Mouse (Mus musculus): ENCODE results near the gene Sgcb. TPM values are rescaled to one million over a fixed set of nuclear protein-coding genes. Genes with fewer than 3 reads are reported as not detected.

Gene Sgcb
- polyA plus RNA-seq, 1 experiment from 2014 or later: 30.7 TPM

DNA sequence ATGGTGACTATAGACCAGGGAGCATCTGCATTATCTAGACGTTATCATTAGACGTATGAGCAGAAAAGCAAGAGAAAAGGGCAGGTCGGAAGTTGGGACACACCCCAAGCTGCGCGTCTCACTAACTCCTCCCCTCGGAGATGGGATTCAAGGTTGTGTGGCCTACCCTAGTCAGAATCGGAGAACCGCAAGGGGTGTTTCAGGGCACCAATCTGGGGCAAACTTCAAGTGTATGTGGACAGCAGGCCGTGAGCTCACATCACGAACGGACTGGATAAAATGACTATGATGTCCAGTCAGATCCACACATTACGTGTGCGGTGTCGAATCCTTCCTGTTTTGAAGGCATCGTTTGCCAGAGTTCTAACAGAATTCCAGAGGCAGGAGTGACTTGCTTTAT is 19.6 kb downstream of the Sgcb start:
- Histone ChIP-seq H3K9ac (no peak overlapping the region), H3K9me3 (no peaks in the 10 kb centered on the region), H3K4me1 (no peaks in the 10 kb centered on the region), H3K4me3 (no peak overlapping the region), H3K36me3 (no peaks in the 10 kb centered on the region), H3K27me3 (replicated peaks) (no peaks in the 10 kb centered on the region), H3K27ac (no peak overlapping the region), H3K4me2 (replicated peaks) (no peak overlapping the region)
- ATAC-seq (ENCODE audit: low FRiP score, low read depth): no peak
- 80% methylated on average over 15 of the region's 15 CpGs for WGBS

DNA sequence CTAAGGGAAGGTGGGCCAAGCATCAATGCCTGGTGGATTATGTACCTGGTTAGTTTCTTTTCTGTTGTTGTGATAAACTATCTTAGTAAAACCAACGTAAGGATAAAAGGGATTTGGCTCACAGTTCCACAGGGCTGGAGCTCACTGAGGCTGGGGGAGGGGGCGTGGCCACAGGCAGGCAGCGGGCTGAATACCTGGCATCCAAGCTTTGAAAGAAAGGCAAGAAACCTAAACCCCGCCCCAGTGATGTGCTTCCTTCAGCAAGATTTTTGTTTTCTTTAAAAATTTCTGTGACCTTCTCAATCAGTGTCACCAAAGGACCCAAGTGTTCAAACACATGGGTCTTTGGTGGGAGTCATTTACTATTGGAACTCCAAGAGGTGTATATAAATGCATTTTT is 20.0 kb downstream of the Sgcb start:
- Histone ChIP-seq H3K9me3 (no peaks in the 10 kb centered on the region), H3K27me3 (replicated peaks) (no peaks in the 10 kb centered on the region), H3K27ac (no peak overlapping the region), H3K36me3 (no peaks in the 10 kb centered on the region), H3K4me2 (replicated peaks) (no peak overlapping the region), H3K9ac (no peak overlapping the region), H3K4me3 (no peak overlapping the region), H3K4me1 (no peaks in the 10 kb centered on the region)
- no peak for ATAC-seq (ENCODE audit: low FRiP score, low read depth)
- 55% methylated on average over 4 of the region's 4 CpGs for WGBS

DNA sequence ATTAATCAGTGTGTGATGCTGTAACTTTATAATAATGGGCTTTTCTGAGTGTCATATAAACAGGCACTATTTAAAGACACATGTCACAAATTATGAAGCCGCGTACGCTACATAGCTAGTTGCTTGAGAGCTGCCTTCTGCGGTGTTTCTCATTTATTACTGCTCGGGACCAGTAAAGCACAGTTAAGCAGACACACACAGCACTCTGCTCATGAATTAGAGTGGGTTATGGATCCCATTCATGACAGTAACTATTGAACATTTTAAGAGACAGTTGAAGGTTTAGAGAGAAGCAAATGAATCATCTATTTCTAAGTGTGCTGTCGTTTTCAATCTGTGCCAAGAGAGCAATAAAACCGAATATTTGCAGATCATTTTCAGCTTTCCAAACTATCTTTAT is 20.7 kb downstream of the Sgcb start:
- H3K36me3 ChIP-seq: no peaks in the 10 kb centered on the region
- H3K9ac ChIP-seq: no peak overlapping the region
- no peak overlapping the region for H3K4me2 ChIP-seq (replicated peaks)
- H3K4me1 ChIP-seq: no peaks in the 10 kb centered on the region
- no peaks in the 10 kb centered on the region for H3K9me3 ChIP-seq
- WGBS: 80% methylated on average over 7 of the region's 7 CpGs
- no peak overlapping the region for H3K27ac ChIP-seq
- H3K4me3 ChIP-seq: no peak overlapping the region
- no peaks in the 10 kb centered on the region for H3K27me3 ChIP-seq (replicated peaks)
- ATAC-seq (ENCODE audit: low FRiP score, low read depth): no peak

DNA sequence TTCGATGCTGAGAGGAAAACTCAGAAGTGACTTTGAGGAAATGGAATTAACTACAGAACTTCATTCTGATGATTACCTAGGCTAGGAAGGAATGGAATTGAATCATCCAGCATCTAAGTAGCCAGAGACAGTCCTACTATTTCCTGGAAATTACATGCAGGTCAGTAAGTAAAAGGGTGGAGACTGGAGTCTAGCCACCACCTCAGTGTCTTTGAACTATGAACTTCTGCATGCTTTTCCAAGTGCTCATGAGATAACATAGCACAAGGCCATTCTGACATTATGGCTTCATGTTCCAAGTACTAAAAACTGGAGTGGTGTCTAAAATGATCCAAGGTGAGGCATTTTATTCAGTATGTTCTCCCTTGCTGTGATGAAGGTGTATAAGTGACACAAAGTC is 22.1 kb downstream of the Sgcb start:
- no peak overlapping the region for H3K4me3 ChIP-seq
- H3K4me2 ChIP-seq (replicated peaks): no peak overlapping the region
- H3K9me3 ChIP-seq: no peaks in the 10 kb centered on the region
- no peak overlapping the region for H3K9ac ChIP-seq
- H3K4me1 ChIP-seq: no peaks in the 10 kb centered on the region
- 73% methylated on average over 1 of the region's 1 CpGs for WGBS
- no peak for ATAC-seq (ENCODE audit: low FRiP score, low read depth)
- no peaks in the 10 kb centered on the region for H3K36me3 ChIP-seq
- no peak overlapping the region for H3K27ac ChIP-seq
- no peaks in the 10 kb centered on the region for H3K27me3 ChIP-seq (replicated peaks)

DNA sequence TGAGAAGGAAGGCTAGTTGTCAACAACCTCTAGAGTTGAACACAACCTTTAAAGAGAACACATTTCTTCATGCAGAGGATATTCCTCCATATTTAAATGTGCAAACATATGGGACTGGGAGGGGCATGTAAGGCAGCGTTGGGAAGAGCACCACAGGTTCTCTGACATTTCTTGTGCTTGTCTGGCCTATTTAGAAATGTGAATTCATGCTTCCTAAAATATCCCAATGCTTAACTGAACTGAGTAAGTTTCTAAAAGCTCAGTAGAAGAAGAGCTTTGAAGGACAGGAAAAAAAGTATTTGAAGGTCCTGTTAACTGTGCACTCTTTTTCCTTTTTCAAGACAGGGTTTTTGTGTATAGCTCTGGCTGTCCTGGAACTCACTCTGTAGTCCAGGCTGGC is 28.6 kb downstream of the Sgcb start:
- H3K36me3 ChIP-seq: no peaks in the 10 kb centered on the region
- ATAC-seq (ENCODE audit: low FRiP score, low read depth): no peak
- no peaks in the 10 kb centered on the region for H3K4me1 ChIP-seq
- 94% methylated on average over 1 of the region's 1 CpGs for WGBS
- H3K27ac ChIP-seq: no peak overlapping the region
- H3K27me3 ChIP-seq (replicated peaks): no peaks in the 10 kb centered on the region
- H3K4me3 ChIP-seq: no peak overlapping the region
- no peaks in the 10 kb centered on the region for H3K9me3 ChIP-seq
- H3K4me2 ChIP-seq (replicated peaks): no peak overlapping the region
- no peak overlapping the region for H3K9ac ChIP-seq

DNA sequence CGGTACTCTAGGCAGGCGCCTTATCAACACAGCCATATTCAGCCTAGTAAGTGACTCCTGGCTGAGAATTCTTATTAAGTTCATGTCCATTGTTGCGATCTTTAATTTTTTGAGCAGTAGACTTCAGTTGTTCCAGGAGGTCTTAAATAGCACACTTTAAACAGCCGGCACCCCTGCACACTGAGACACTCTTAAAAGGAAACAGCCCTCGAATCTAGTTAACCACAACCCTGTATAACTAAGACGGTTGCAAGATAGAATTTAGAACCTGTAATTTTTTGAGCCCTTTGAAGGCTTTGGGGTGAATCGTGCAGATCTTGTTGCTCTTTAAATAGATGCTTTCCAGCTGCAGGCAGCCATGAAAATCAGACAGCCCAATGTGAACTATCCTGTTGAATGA is 32.4 kb downstream of the Sgcb start:
- H3K36me3 ChIP-seq: no peaks in the 10 kb centered on the region
- H3K4me3 ChIP-seq: no peak overlapping the region
- no peaks in the 10 kb centered on the region for H3K4me1 ChIP-seq
- no peaks in the 10 kb centered on the region for H3K27me3 ChIP-seq (replicated peaks)
- no peak for ATAC-seq (ENCODE audit: low FRiP score, low read depth)
- no peak overlapping the region for H3K27ac ChIP-seq
- no peaks in the 10 kb centered on the region for H3K9me3 ChIP-seq
- WGBS: 87% methylated on average over 7 of the region's 7 CpGs
- H3K9ac ChIP-seq: no peak overlapping the region
- H3K4me2 ChIP-seq (replicated peaks): no peak overlapping the region

DNA sequence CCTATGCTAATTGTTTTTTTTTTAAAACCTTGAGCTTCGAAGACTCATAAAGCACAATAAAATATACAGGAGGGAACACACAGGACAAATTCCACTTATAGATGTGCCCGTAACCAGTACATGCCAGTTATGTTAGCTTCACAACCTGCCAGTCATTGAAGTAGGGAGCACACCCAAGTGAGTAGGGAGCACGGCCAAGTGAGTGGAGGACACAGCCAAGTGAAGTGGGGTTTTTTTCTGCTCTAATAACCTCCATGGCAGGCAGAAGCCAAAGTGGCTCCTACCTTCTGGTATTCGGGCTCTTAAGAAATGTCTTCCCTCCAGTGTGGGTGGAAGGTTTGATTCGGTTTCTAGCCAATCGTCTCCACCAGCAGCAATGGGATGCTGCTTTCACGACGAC is 34.3 kb downstream of the Sgcb start:
- H3K4me2 ChIP-seq (replicated peaks): no peak overlapping the region
- no peaks in the 10 kb centered on the region for H3K36me3 ChIP-seq
- no peak overlapping the region for H3K27ac ChIP-seq
- no peak overlapping the region for H3K9ac ChIP-seq
- H3K27me3 ChIP-seq (replicated peaks): no peaks in the 10 kb centered on the region
- H3K4me1 ChIP-seq: no peaks in the 10 kb centered on the region
- H3K4me3 ChIP-seq: no peak overlapping the region
- WGBS: 89% methylated on average over 8 of the region's 8 CpGs
- no peak for ATAC-seq (ENCODE audit: low FRiP score, low read depth)
- no peaks in the 10 kb centered on the region; the same call in 1 of the 2 replicates for H3K9me3 ChIP-seq

DNA sequence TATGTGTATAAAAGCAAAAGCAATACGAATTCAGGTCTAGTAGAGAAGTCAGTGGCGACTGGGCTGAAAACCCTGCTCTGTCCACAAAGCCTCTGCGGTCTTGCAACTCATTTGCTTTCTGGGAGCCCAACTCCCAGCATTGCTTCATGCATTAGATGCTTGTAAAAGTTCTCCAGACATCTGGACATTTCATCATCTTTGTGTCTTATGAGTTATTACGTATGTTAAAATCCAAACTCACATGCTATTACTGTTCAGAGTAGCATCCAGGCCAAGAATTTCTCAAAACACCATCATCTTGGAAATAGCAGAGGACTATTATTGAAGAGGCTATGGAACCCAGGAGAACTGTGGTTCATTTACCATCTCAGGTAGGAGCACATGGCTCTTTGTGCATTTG is 36.5 kb downstream of the Sgcb start:
- WGBS: 94% methylated on average over 4 of the region's 4 CpGs
- Histone ChIP-seq H3K27ac (no peak overlapping the region), H3K4me1 (no peaks in the 10 kb centered on the region), H3K4me3 (no peak overlapping the region), H3K9me3 (peaks cover 3% of the 10 kb centered on the region; the same call in 1 of the 2 replicates), H3K4me2 (replicated peaks) (no peak overlapping the region), H3K9ac (no peak overlapping the region), H3K36me3 (no peaks in the 10 kb centered on the region), H3K27me3 (replicated peaks) (no peaks in the 10 kb centered on the region)
- ATAC-seq (ENCODE audit: low FRiP score, low read depth): no peak

DNA sequence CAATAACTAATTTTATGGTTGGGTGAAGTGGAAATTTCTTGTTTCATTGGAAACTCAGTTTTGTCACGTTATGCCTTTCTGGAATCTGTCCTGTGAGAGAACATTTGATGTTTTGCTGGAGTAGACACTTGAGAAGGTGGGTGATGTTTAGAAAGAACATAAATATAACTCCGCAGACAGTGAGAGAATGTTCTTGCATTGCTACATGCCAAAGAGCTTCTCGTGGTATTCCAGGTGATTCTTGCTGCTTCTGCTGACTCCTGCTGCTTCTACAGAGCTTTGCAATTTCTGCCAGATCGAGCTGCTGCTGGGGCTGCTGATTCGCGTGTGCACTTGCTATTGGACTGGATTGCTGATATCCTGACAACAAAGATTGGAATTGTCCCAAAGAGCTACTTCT is 42.6 kb downstream of the Sgcb start:
- 90% methylated on average over 6 of the region's 6 CpGs for WGBS
- no peak overlapping the region for H3K4me2 ChIP-seq (replicated peaks)

DNA sequence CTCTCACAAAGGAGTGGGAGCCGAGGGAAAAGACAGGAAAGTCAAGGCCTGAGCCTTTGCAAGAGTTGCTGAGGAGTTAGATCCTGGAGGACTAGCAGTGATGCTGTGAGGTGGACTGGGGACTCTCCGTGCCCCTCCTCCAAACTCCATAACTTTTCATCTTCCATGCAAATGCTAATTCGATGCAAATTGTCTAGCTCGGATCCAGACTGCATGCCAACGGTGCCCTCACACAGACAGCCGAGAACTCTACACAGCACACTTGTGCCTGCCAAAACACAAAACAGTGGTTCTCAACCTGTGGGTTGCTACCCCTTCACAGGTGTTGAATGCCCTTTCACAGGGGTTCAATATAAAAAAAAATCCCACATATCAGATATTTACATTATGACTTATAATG is 43.0 kb downstream of the Sgcb start:
- Histone ChIP-seq H3K27ac (no peak overlapping the region), H3K4me3 (no peak overlapping the region)
- WGBS: 86% methylated on average over 6 of the region's 6 CpGs

More for the DNA sequence above, 42.6 kb downstream of the Sgcb start:
- no peak for ATAC-seq (ENCODE audit: low FRiP score, low read depth)
- H3K36me3 ChIP-seq: no peaks in the 10 kb centered on the region
- H3K27me3 ChIP-seq (replicated peaks): no peaks in the 10 kb centered on the region
- no peak overlapping the region for H3K9ac ChIP-seq
- peaks cover 5% of the 10 kb centered on the region; the same call in 1 of the 2 replicates for H3K9me3 ChIP-seq
- H3K27ac ChIP-seq: no peak overlapping the region
- H3K4me1 ChIP-seq: no peaks in the 10 kb centered on the region; the same call in 1 of the 2 replicates
- H3K4me3 ChIP-seq: no peak overlapping the region

DNA sequence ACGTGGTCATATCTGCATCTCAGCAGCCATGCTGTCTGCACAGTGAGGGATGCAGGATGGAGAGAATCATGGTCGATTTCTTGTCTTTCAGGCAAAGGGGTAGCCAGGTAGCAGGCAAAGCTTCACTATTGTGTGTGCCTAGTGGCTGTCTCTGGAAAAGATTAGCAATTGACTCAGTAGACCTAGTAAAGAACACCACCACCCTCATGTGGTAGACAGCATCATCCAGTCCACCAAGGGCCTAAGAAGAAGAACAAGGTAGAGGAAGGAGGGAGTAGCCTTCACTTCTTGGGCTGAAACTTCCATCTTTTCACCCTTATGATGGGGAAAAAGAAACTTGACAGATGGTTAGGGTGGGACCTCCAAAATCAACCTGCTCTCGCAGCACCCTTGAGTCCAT is 44.7 kb downstream of the Sgcb start:
- no peak for ATAC-seq (ENCODE audit: low FRiP score, low read depth)
- 87% methylated on average over 3 of the region's 3 CpGs for WGBS

More for the DNA sequence above, 43.0 kb downstream of the Sgcb start:
- Histone ChIP-seq H3K4me1 (peaks cover under 1% of the 10 kb centered on the region; the same call in 1 of the 2 replicates), H3K4me2 (replicated peaks) (no peak overlapping the region), H3K36me3 (no peaks in the 10 kb centered on the region), H3K9me3 (peaks cover 5% of the 10 kb centered on the region; the same call in 1 of the 2 replicates), H3K27me3 (replicated peaks) (no peaks in the 10 kb centered on the region), H3K9ac (no peak overlapping the region)
- no peak for ATAC-seq (ENCODE audit: low FRiP score, low read depth)

DNA sequence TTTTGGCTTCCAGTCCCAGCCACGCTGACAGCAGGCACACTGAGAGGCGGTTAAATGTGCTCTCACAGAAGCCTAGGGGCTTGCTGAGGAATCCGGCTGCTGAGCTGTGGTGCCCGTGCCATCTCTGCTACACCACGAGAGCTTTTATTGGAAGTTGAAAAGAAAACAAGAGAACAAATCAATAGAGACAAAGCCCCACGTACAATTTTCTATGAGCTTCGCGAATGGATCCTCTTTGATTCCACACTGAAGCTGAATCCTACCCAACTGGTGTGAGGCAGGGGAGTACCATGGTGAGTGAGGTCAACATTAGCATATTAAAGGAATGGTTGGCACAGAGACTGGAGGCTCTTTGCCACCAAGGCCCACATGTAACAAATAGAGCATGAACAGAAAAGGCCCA is 46.2 kb downstream of the Sgcb start:
- Histone ChIP-seq H3K36me3 (no peaks in the 10 kb centered on the region), H3K27me3 (replicated peaks) (no peaks in the 10 kb centered on the region), H3K27ac (no peak overlapping the region), H3K4me2 (replicated peaks) (no peak overlapping the region), H3K9ac (no peak overlapping the region), H3K9me3 (peaks cover 4% of the 10 kb centered on the region; the same call in 1 of the 2 replicates), H3K4me1 (peaks cover 9% of the 10 kb centered on the region), H3K4me3 (no peak overlapping the region)
- 41% methylated on average over 8 of the region's 8 CpGs for WGBS
- no peak for ATAC-seq (ENCODE audit: low FRiP score, low read depth)

More for the DNA sequence above, 44.7 kb downstream of the Sgcb start:
- Histone ChIP-seq H3K4me2 (replicated peaks) (no peak overlapping the region), H3K27me3 (replicated peaks) (no peaks in the 10 kb centered on the region), H3K9me3 (peaks cover 5% of the 10 kb centered on the region; the same call in 1 of the 2 replicates), H3K27ac (no peak overlapping the region), H3K4me1 (peaks cover 9% of the 10 kb centered on the region), H3K9ac (no peak overlapping the region), H3K36me3 (no peaks in the 10 kb centered on the region), H3K4me3 (no peak overlapping the region)

DNA sequence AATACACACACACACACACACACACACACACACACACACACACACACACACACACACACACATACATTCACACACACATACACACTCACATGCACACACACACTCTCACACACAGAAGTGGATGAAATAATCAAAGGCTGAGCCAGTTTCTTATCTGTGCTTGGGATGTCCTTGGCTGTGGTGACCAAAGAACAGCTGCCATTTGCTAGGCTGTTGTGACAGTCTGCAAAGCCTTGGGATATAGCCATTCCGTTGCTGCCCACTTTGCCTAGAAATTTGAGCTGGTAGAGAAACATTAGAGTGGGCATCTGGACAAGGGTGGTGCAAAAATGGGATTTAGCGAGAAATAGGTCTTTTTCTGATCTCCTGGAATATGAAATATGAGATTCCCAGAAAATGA is 47.6 kb downstream of the Sgcb start:
- H3K4me2 ChIP-seq (replicated peaks): no peak overlapping the region
- peaks cover 9% of the 10 kb centered on the region for H3K4me1 ChIP-seq
- H3K4me3 ChIP-seq: no peak overlapping the region
- no peaks in the 10 kb centered on the region for H3K36me3 ChIP-seq
- ATAC-seq (ENCODE audit: low FRiP score, low read depth): no peak
- 85% methylated on average over 2 of the region's 2 CpGs for WGBS
- no peak overlapping the region for H3K9ac ChIP-seq
- H3K27me3 ChIP-seq (replicated peaks): no peaks in the 10 kb centered on the region
- no peaks in the 10 kb centered on the region for H3K9me3 ChIP-seq
- H3K27ac ChIP-seq: no peak overlapping the region
